Mouse (Mus musculus) cortical plate, adult 2 months (tissue): Measurements from ENCODE around the gene Gm40460. TPM values are rescaled to one million over a fixed set of nuclear protein-coding genes. Genes with fewer than 3 reads are reported as not detected.
"Not testable (repeated sequence)": the region's sequence is repeated elsewhere in the genome, so short reads cannot be mapped to it uniquely, and the experiment has no call there.

Experiments
- H3K27ac ChIP-seq: fragments of 200-500 bp; 2 replicates; pipeline ENCODE4 v1.5.1; 2012; ENCODE audit warnings: low read length, control low read depth, inconsistent platforms; ENCODE audit not compliant: insufficient read depth
- H3K4me1 ChIP-seq: fragments of 200-500 bp; 2 replicates; pipeline ENCODE4 v1.6.1; 2011; ENCODE audit warnings: low read length; ENCODE audit not compliant: control insufficient read depth, insufficient read depth
- H3K4me3 ChIP-seq: fragments of 200-500 bp; 2 replicates; pipeline ENCODE4 v1.5.1; 2011; ENCODE audit warnings: mild to moderate bottlenecking, low read length, control low read depth; ENCODE audit not compliant: insufficient read depth
- CTCF ChIP-seq: fragments of 200-500 bp; IDR thresholded peaks from 2 replicates; pipeline ENCODE4 v1.5.1; 2011; ENCODE audit warnings: mild to moderate bottlenecking, control low read depth, low read length; ENCODE audit not compliant: insufficient read depth; ENCODE audit errors: extremely low read depth
- POLR2A ChIP-seq: fragments of 200-500 bp; IDR thresholded peaks from 2 replicates; pipeline ENCODE4 v1.6.1; 2011; ENCODE audit warnings: mild to moderate bottlenecking, low read length, control low read depth; ENCODE audit not compliant: insufficient read depth; ENCODE audit errors: extremely low read depth
- polyA plus RNA-seq: library from polyadenylated mRNA; depleted of rRNA; stranded (reverse); fragments of >200 nt; gene quantifications from 2 replicates; pipeline ENCODE4 v1.2.3, GENCODE M21; 2012; rRNA removed

The Gm40460 gene
- polyA plus RNA-seq, 1 experiment, result not detected

- no peak overlapping the region for H3K4me3 ChIP-seq
- H3K4me1 ChIP-seq, result no peaks in the 10 kb centered on the region
- TF ChIP-seq CTCF, result peak; percentile 74
- TF ChIP-seq POLR2A, result no peak
- no peak overlapping the region for H3K27ac ChIP-seq
Observed at GRCm38 (mm10) chr7:142255517-142255916, 14.6 kb upstream of the Gm40460 start.

GRCm38 (mm10) chr7:142249824-142250223, 8.9 kb upstream of the Gm40460 start:
- H3K4me3 ChIP-seq, result no peak overlapping the region
- TF ChIP-seq CTCF, result peak; percentile 69
- no peak for TF ChIP-seq POLR2A
- no peak overlapping the region for H3K27ac ChIP-seq
- no peaks in the 10 kb centered on the region for H3K4me1 ChIP-seq

- no peaks in the 10 kb centered on the region for H3K4me1 ChIP-seq
- H3K27ac ChIP-seq, result no peak overlapping the region
- TF ChIP-seq POLR2A, result no peak
- TF ChIP-seq CTCF, result no peak
- no peak overlapping the region for H3K4me3 ChIP-seq
Observed at GRCm38 (mm10) chr7:142231540-142231939, 9.3 kb downstream of the Gm40460 start.

DNA sequence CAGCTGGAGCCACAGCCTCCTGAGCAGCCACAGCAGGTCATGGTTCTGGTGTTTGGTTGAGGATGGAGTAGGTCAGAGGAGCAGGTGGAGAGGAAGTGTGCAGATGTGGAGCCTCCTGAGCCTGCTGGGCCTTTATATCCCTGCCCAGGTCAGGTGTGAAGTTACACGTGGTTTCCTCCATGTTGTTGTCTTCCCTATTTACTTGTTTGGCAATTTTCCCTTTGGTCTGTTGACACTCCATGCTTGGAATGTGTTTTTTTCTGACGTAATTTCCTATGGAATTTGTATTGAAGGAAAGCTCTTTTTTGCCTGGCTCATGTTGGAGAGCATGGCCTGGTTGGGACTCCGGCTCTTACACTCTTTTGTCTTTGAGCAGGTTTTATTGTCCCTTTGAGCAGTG, 11.0 kb downstream of the Gm40460 start, which contains the start of gene Krtap5-5:
TSS of gene Krtap5-5 (minus strand) at position 101 of the 400 bp plus-strand sequence.
- H3K4me1 ChIP-seq, H3K27ac ChIP-seq, H3K4me3 ChIP-seq: not testable (repeated sequence)

GRCm38 (mm10) chr7:142224518-142224917, 16.4 kb downstream of the Gm40460 start:
- Histone ChIP-seq H3K27ac (no peak overlapping the region), H3K4me3 (no peak overlapping the region), H3K4me1 (no peaks in the 10 kb centered on the region)
- no peak for TF ChIP-seq CTCF
- TF ChIP-seq POLR2A, result no peak

DNA sequence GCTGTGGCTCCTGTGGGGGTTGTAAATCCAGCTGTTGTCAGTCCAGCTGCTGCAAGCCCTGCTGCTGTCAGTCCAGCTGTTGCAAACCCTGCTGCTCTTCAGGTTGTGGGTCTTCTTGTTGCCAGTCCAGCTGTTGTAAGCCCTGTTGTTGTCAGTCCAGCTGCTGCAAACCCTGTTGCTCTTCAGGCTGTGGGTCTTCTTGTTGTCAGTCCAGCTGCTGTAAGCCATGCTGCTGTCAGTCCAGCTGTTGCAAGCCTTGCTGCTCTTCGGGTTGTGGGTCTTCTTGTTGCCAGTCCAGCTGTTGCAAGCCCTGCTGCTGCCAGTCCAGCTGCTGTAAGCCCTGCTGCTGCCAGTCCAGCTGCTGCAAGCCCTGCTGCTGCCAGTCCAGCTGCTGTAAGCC, 28.7 kb downstream of the Gm40460 start:
- H3K4me1 ChIP-seq, H3K4me3 ChIP-seq, H3K27ac ChIP-seq: not testable (repeated sequence)

- Histone ChIP-seq H3K4me1 (no peaks in the 10 kb centered on the region), H3K4me3 (no peak within 1 kb of the TSS), H3K27ac (no peak within 1 kb of the TSS)
- TF ChIP-seq POLR2A, result no peak
- no peak for TF ChIP-seq CTCF
Observed at GRCm38 (mm10) chr7:142211559-142211958, 29.3 kb downstream of the Gm40460 start, which contains the start of gene Gm7579. Gm7579 (plus strand) TSS chr7:142211859.

- H3K4me1 ChIP-seq, result not testable (repeated sequence)
Observed at GRCm38 (mm10) chr7:142206891-142207290, 34.0 kb downstream of the Gm40460 start.

GRCm38 (mm10) chr7:142205488-142205887, 35.4 kb downstream of the Gm40460 start:
- Histone ChIP-seq H3K4me3 (no peak overlapping the region), H3K4me1 (no peaks in the 10 kb centered on the region), H3K27ac (no peak overlapping the region)
- TF ChIP-seq CTCF, result no peak
- TF ChIP-seq POLR2A, result no peak

More at GRCm38 (mm10) chr7:142206891-142207290, 34.0 kb downstream of the Gm40460 start:
- not testable (repeated sequence) for H3K4me3 ChIP-seq, H3K27ac ChIP-seq

- Histone ChIP-seq H3K27ac (no peak within 1 kb of the TSS), H3K4me3 (no peak within 1 kb of the TSS), H3K4me1 (no peaks in the 10 kb centered on the region; the same call in 1 of the 2 replicates)
- TF ChIP-seq POLR2A, result no peak
Observed at GRCm38 (mm10) chr7:142201064-142201463, 39.8 kb downstream of the Gm40460 start, which contains the start of gene Krtap5-3. Krtap5-3 (plus strand) TSS chr7:142201364.

- Histone ChIP-seq H3K27ac (no peak overlapping the region), H3K4me3 (no peak overlapping the region), H3K4me1 (no peaks in the 10 kb centered on the region; the same call in 1 of the 2 replicates)
- no peak for TF ChIP-seq POLR2A
- no peak for TF ChIP-seq CTCF
Observed at GRCm38 (mm10) chr7:142198748-142199147, 42.1 kb downstream of the Gm40460 start.

Other genes with a start within 250 kb of the Gm40460 start
- gene Mob2, start 180.0 kb downstream of the Gm40460 start, polyA plus RNA-seq, result 49.3 and 50.7 TPM in 2 replicates
- 94.9 and 102 TPM in 2 replicates for gene Dusp8, start 145.2 kb downstream of the Gm40460 start, polyA plus RNA-seq
- not detected in 2 replicates for gene Gm45618, start 120.3 kb downstream of the Gm40460 start, polyA plus RNA-seq
- not detected in 2 replicates for gene Gm39115, start 105.0 kb downstream of the Gm40460 start, polyA plus RNA-seq
- gene Gm45337, start 96.5 kb downstream of the Gm40460 start, polyA plus RNA-seq, result not detected in 2 replicates
- not detected in 2 replicates for gene Gm29735, start 84.0 kb downstream of the Gm40460 start, polyA plus RNA-seq
- not detected in 2 replicates for gene Gm4553, start 75.3 kb downstream of the Gm40460 start, polyA plus RNA-seq
- gene Krtap5-2, start 65.1 kb downstream of the Gm40460 start, polyA plus RNA-seq, result not detected in 2 replicates
- gene Gm10153, start 50.7 kb downstream of the Gm40460 start, polyA plus RNA-seq, result not detected in 2 replicates
- gene Krtap5-3, start 39.7 kb downstream of the Gm40460 start, polyA plus RNA-seq, result not detected in 2 replicates
- gene Gm7579, start 29.2 kb downstream of the Gm40460 start, polyA plus RNA-seq, result not detected in 2 replicates
- gene Krtap5-5, start 11.1 kb downstream of the Gm40460 start, polyA plus RNA-seq, result not detected in 2 replicates
- gene Gm2431, start 17.3 kb upstream of the Gm40460 start, polyA plus RNA-seq, result not detected in 2 replicates
- gene Gm4559, start 33.3 kb upstream of the Gm40460 start, polyA plus RNA-seq, result not detected in 2 replicates
- gene Krtap5-1, start 56.0 kb upstream of the Gm40460 start, polyA plus RNA-seq, result not detected in 2 replicates
- gene Krtap5-4, start 62.5 kb upstream of the Gm40460 start, polyA plus RNA-seq, result not detected in 2 replicates
- gene Ifitm10, start 132.7 kb upstream of the Gm40460 start, polyA plus RNA-seq, result 43.0 and 45.7 TPM in 2 replicates
- 0.45 and 1.4 TPM in 2 replicates for gene Gm49369, start 141.6 kb upstream of the Gm40460 start, polyA plus RNA-seq
- 421 and 455 TPM in 2 replicates for gene Ctsd, start 147.0 kb upstream of the Gm40460 start, polyA plus RNA-seq
- not detected in 2 replicates for gene Syt8, start 193.8 kb upstream of the Gm40460 start, polyA plus RNA-seq
- 0.86 and 1.4 TPM in 2 replicates for gene Tnni2, start 200.7 kb upstream of the Gm40460 start, polyA plus RNA-seq
- 10.2 and 12.2 TPM in 2 replicates for gene Lsp1, start 219.7 kb upstream of the Gm40460 start, polyA plus RNA-seq